ENCODE assay signal across 14 mouse cellular contexts in the genomic region with DNA sequence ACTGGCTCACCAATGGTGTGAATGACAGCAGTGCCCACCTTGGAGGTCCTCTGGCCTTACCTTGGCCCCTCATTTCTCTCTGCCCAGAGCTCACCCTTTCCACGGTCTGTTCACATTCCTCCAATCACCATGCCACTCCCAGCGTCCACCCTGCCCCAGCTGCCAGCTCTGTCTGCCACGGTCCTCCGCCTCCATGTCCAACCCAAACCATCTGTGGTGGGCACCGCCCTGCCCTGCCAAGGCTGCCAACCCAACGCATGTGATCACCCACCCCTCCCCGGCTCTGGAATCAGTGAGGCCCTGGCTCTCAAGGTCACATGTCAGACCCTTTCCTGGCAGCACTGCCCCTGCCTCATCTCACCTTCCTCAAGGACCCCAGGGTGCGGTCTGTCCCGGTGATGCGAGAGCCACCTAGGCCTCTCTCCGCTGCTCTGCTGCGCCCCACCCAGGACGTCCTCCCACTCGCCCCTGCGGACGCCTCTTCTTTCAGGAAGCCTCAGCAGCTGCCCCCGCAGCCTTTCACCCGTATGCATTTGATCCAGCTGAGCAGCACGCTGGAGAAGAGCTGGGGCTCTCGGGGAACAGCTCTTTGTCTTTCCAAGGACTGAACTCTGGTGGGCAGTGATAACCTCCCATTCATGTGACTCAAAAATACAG. TPM values are rescaled to one million over a fixed set of nuclear protein-coding genes. Genes with fewer than 3 reads are reported as not detected.
A peak's percentile ranks its signal among the peaks of the same experiment; 100 is the strongest.
DNase-seq lines count a peak whose midpoint lies in the region; ATAC-seq and TF ChIP-seq lines count a peak whose summit lies in the region.
"Had no signal": no experiment of that assay in that cellular context is flagged by ENCODE, and none has a peak within 500 bp of the region (broad histone marks: within the 10 kb centered on the region; RNA-seq: fewer than 3 reads in every experiment).

No protein-coding gene starts in this region.

- H3K36me3 ChIP-seq in lung, embryonic 14.5 days (ENCODE audit: insufficient read depth) = peaks cover 26% of the 10 kb centered on the region; the same call in 1 of the 2 replicates
- peaks cover 88% of the 10 kb centered on the region for H3K36me3 ChIP-seq in E14TG2a.4 (ENCODE audit: insufficient read depth, low read length)
- H3K36me3 ChIP-seq: heart, embryonic 13.5 days; midbrain, embryonic 15.5 days had no signal

- no peak for DNase-seq in frontal cortex, postnatal 25 days (ENCODE audit: low spot score in 2 of 2)
- DNase-seq in lung, embryonic 14.5 days = no peak
- DNase-seq in lung, postnatal 10 days = no peak
- DNase-seq in thymus, postnatal 0 days (ENCODE audit: low spot score) = peak; percentile 67
- DNase-seq in urinary bladder, postnatal 36 days (ENCODE audit: low spot score in 2 of 2) = no peak
- DNase-seq in left cerebral cortex, adult 8-10 months (ENCODE audit: low spot score in 2 of 2) = no peak
- DNase-seq: B cell, adult 2 months; cerebellum, adult 9-10 months; liver, postnatal 0 days had no signal

- H3K9ac ChIP-seq in lung, embryonic 14.5 days = no peak overlapping the region
- H3K9ac ChIP-seq: heart, embryonic 13.5 days; liver, postnatal 0 days; midbrain, embryonic 15.5 days had no signal

- H3K27ac ChIP-seq in lung, embryonic 14.5 days (ENCODE audit: low read depth) = peak overlapping the region; percentile 81
- H3K27ac ChIP-seq: heart, embryonic 13.5 days; midbrain, embryonic 15.5 days had no signal

- no peaks in the 10 kb centered on the region for H3K9me3 ChIP-seq in lung, embryonic 14.5 days (ENCODE audit: low read depth, low read length)
- H3K9me3 ChIP-seq in E14TG2a.4 (ENCODE audit: low read length) = no peaks in the 10 kb centered on the region
- H3K9me3 ChIP-seq: heart, embryonic 13.5 days; midbrain, embryonic 15.5 days had no signal

- no peak for TF ChIP-seq CTCF in lung, embryonic 14.5 days (IDR thresholded peaks at IDR 0.05; ENCODE audit: low read depth)
- TF ChIP-seq CTCF in E14TG2a.4 (conservative IDR thresholded peaks at IDR 0.05; ENCODE audit: low read length) = no peak

- 0 out of 2 replicates have a peak, but pooled peaks have one; percentile 44 for ATAC-seq in frontal cortex, adult (ENCODE audit: low TSS enrichment)
- ATAC-seq in lung, embryonic 14.5 days (ENCODE audit: insufficient read depth) = no peak
- ATAC-seq: intestine, postnatal 0 days; liver, postnatal 0 days; midbrain, embryonic 15.5 days had no signal

- H3K27me3 ChIP-seq in lung, embryonic 14.5 days (ENCODE audit: insufficient read depth, low read length) = no peaks in the 10 kb centered on the region
- H3K27me3 ChIP-seq in E14TG2a.4 (ENCODE audit: insufficient read depth, low read length) = no peaks in the 10 kb centered on the region
- H3K27me3 ChIP-seq: heart, embryonic 13.5 days; midbrain, embryonic 15.5 days had no signal

- no peak overlapping the region for H3K4me2 ChIP-seq in lung, embryonic 14.5 days
- H3K4me2 ChIP-seq: heart, embryonic 13.5 days; midbrain, embryonic 15.5 days had no signal

- no peak overlapping the region for H3K4me3 ChIP-seq in lung, embryonic 14.5 days (ENCODE audit: low read depth, low read length)
- peak overlapping the region; percentile 60 for H3K4me3 ChIP-seq in E14TG2a.4 (replicated peaks; ENCODE audit: low read length)
- H3K4me3 ChIP-seq: heart, embryonic 13.5 days; midbrain, embryonic 15.5 days had no signal

- H3K4me1 ChIP-seq in lung, embryonic 14.5 days (ENCODE audit: insufficient read depth) = peaks cover 13% of the 10 kb centered on the region
- H3K4me1 ChIP-seq in E14TG2a.4 (replicated peaks; ENCODE audit: low read depth, low read length) = peaks cover 71% of the 10 kb centered on the region
- H3K4me1 ChIP-seq: midbrain, embryonic 15.5 days had no signal

- 85% methylated on average over 20 of the region's 20 CpGs for WGBS in lung, embryonic 14.5 days

RNA-seq across cellular contexts. Expression of gene Tcf7, which starts 8.2 kb away (rescaled TPM):
- polyA plus RNA-seq in lung, embryonic 14.5 days (2014; fragmentation: Nextera tagmentation; extraction: Ambion mirVana) = 64.2 and 68.8 TPM in 2 replicates
- 1,084 and 1,272 TPM in 2 replicates for polyA plus RNA-seq in thymus, postnatal 0 days (2015; fragmentation: Nextera tagmentation; extraction: Ambion mirVana)
- 1 to 10 TPM; 5.9 to 6.6 (median 6.3) TPM for total RNA-seq in left cerebral cortex, adult 8-10 months (2022)

RNA-seq across cellular contexts. Expression of gene Skp1a, which starts 42.8 kb away (rescaled TPM):
- polyA plus RNA-seq in lung, embryonic 14.5 days (2014; fragmentation: Nextera tagmentation; extraction: Ambion mirVana) = 781 and 807 TPM in 2 replicates
- polyA plus RNA-seq in thymus, postnatal 0 days (2015; fragmentation: Nextera tagmentation; extraction: Ambion mirVana) = 1,041 and 1,103 TPM in 2 replicates
- total RNA-seq in left cerebral cortex, adult 8-10 months (2022) = 100 to 1,000 TPM; 448 to 504 (median 464) TPM

Comparison
In these comparisons a context has a peak if more than half of its experiments do, and no peak if none do; other contexts are left out.
1. RNA of gene Tcf7, which starts 8.2 kb away (polyA plus RNA-seq): 1,084 to 1,272 TPM in thymus, postnatal 0 days; 64.2 to 68.8 TPM in lung, embryonic 14.5 days; every median in the first group is over 10 times any median in the second.